Mouse (Mus musculus) gastrocnemius, postnatal 36 days (tissue): ENCODE data around the gene Bmp3. TPM values are rescaled to one million over a fixed set of nuclear protein-coding genes. Genes with fewer than 3 reads are reported as not detected.
A peak's percentile ranks its signal among the peaks of the same experiment; 100 is the strongest.

Source experiments
- DNase-seq, 2 experiments: peaks; one replicate each; pipeline ENCODE4 v3.0.0; 2022
- intact Hi-C: fragments of 180-260 bp; cut with DNase I; formaldehyde crosslinking; loops from one replicate; pipeline ENCODE4 v1.15.1; 2025
- long read RNA-seq, 2 experiments: library from polyadenylated mRNA; stranded (forward); transcript quantifications; one replicate each; pipeline ENCODE4 v2.0.0; 2021
- total RNA-seq, 2 experiments: library from RNA; stranded (reverse); gene quantifications; 2 replicates each; pipeline ENCODE4 v1.2.3; 2021

Gene Bmp3
- under 1 TPM; 0.35 to 0.84 TPM for total RNA-seq
- long read RNA-seq, experiment 1: 0 reads
- long read RNA-seq, experiment 2, full-length matches to known transcripts: 1 of 1 reads
- long read RNA-seq, experiment 2, partial matches to known transcripts: 0 of 1 reads
- long read RNA-seq, experiment 2, other reads (novel, unspliced or antisense): 0 of 1 reads

GRCm38 (mm10) chr5:98854264-98854626 lies at the start of gene Bmp3:
Gene Bmp3 (plus strand): TSS chr5:98854415.
- DNase-seq: no peak
- intact Hi-C loops: no loop called here

DNA sequence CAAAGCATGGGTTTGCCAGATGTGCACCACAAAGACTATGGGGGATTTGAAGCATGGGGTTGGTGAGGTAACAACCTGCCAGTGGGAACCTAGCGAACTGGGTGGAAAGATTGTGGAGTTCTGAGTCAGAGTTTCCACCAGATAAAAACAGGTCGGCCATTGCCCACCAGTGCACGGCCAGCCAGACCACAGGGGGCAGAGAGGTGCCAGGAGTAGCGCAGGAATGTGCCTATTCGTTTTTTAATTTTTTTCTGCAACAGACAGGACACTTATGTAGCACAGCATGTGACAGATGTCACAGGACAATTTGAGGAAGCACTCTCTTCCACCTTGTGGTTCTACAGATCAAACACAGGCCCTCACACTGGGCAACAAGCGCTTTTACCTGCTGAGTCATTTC lies 49.5 kb upstream of the Bmp3 start:
- intact Hi-C loops: no loop called here
- DNase-seq: no peak

DNA sequence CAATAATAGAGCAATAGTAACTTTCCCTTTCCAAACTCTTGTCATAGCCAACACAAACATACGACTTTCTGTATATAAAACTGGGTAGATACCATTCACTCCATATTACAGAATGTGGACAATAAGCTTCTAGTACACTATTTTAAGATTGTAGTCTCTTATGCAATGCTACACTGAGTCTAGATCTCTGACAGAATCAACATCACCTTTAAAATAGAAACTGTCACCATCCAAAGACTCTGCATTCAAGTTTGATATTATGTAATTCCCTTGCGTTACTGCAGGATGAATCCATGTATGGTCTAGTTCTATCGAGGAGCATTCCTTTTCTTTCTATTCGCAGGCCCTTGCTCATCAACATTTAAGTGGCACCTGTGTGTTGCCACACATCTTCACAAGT lies 47.7 kb upstream of the Bmp3 start:
- DNase-seq: no peak
- intact Hi-C loops: no loop called here

GRCm38 (mm10) chr5:98807022-98807421 lies 47.2 kb upstream of the Bmp3 start:
- DNase-seq: no peak
- intact Hi-C loops: no loop called here

DNA sequence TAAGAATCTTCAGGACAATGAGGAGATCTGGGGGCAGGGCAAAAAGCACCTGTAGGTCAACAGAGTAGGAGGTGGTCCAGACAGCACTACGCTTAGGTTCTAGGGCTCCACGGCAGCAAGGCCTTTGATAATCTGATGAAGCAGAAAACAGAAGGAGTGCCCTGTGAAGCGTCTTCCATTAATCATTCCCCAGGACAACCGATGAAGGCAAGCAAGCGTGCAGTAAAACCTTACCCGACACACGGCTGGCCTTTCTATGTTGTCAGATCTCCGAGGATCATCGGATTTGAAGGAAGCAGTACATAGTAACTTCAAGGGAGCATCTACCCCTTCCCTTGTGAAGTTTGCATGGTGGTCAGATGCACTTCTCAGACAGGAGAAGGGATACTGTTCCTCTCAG lies 46.3 kb upstream of the Bmp3 start:
- DNase-seq: no peak
- intact Hi-C loops: no loop called here

DNA sequence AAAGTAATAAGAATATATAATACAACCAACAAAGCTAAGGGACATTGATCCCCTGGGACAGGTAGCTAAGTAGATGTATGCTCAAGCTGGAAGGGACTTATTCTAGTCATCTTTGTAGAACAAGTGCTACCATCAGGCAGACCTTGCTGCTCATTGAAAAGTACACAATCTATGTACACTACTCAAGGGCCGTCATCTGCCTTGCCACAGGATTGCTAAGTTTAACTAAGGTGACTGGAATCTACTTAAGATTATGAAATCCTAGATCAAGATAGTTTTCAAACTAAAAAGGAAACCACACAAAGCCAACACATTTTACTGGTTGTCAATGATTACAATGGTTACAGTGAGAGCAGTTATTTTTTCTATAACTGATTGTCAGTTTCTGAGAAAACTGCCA lies 41.8 kb upstream of the Bmp3 start:
- no peak for DNase-seq
- intact Hi-C loops: no loop called here

- no peak for DNase-seq
Observed at GRCm38 (mm10) chr5:98815269-98815668, 38.9 kb upstream of the Bmp3 start.

DNA sequence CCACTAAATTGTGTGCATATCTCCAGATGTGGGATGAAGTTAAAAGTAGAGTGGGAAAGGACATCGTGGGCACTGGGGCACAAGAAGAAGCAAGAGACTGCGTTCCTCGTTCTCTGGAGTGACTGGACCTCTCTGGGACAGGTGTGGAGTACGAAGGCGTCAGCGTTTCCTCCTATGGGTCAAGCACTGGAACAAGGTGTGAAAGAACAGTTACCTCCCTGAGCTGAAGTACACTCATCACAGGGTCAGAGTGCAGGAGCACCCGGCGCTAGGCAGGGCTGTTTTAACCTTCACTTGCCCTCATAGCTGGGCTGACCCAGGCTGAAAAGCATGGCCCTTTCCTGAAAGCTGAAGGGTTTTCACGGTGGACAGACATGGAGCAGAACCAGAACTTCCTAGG lies 20.5 kb upstream of the Bmp3 start:
- DNase-seq: no peak
- intact Hi-C loops: no loop called here

More at GRCm38 (mm10) chr5:98815269-98815668, 38.9 kb upstream of the Bmp3 start:
- intact Hi-C loops: no loop called here

GRCm38 (mm10) chr5:98834300-98834699 lies 19.9 kb upstream of the Bmp3 start:
- intact Hi-C loops: no loop called here
- no peak for DNase-seq

GRCm38 (mm10) chr5:98842600-98843310 lies 11.5 kb upstream of the Bmp3 start:
- intact Hi-C loops: no loop called here

GRCm38 (mm10) chr5:98844664-98845063 lies 9.6 kb upstream of the Bmp3 start:
- intact Hi-C loops: no loop called here
- no peak for DNase-seq

More at GRCm38 (mm10) chr5:98842600-98843310, 11.5 kb upstream of the Bmp3 start:
- no peak for DNase-seq

DNA sequence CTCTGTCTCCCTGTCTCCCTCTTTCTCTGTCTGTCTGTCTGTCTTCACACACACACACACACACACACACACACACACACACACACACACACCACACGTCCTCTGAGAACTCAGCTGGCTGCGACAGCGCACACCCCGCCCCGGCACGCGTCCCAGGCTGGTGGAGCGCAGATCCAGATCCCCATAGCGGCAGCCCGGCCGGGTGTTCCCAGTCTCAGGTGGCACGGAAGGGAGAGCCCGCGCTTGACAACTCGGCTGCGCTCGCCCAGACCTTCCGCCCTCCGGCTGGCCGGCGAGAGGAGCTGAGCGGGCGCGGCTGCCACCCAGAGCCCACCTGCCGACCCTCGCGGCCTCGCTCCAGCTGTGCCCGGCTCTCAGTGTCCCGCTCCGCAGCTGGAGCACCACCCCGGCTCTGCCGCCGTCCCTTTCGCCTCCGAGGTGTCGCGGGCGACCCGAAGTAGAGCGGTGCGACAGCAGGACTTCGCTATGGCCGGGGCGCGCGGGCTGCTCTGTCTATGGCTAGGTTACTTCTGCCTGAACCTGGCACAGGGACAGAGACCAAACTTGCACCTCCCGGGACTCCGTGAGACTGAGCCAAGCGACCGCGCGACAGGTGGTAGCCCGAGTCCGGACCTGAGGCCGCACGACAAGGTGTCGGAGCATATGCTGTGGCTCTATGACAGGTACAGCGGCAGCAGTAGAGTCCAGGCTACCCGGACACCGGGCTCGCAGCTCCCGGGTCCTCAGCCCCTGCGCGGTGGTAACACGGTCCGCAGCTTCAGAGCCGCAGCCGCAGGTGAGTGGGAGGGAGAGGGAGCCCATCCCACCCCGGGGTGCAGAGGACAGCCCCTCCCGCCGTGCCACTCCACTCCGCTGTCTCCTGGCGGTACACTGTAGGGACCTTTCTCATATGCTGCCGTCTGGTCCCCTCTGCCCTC lies 681 bp downstream of the Bmp3 start:
- intact Hi-C loops: no loop called here

GRCm38 (mm10) chr5:98855741-98856140 lies 1.5 kb downstream of the Bmp3 start:
- intact Hi-C loops: no loop called here
- no peak for DNase-seq

More for the DNA sequence above, 681 bp downstream of the Bmp3 start:
- no peak for DNase-seq

DNA sequence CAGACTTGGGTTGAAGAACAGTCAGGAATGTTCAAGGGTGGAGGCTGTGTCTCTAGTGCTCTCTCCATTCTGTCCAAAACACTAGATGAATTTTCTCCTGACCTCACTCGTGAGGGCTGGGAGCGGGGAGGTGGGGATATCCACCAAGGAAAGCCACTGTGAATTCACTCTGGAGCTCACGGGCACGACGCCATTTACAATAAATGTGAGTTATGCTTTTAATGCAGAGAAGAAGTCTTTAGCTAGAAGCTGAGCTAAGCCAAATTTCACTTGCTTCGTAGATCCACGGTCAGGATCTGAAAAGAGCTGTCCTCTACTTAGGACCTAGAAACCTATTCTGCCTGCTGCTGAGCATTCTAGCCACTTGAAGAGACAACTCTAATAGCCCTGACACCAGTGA lies 2.1 kb downstream of the Bmp3 start:
- no peak for DNase-seq
- intact Hi-C loops: no loop called here

DNA sequence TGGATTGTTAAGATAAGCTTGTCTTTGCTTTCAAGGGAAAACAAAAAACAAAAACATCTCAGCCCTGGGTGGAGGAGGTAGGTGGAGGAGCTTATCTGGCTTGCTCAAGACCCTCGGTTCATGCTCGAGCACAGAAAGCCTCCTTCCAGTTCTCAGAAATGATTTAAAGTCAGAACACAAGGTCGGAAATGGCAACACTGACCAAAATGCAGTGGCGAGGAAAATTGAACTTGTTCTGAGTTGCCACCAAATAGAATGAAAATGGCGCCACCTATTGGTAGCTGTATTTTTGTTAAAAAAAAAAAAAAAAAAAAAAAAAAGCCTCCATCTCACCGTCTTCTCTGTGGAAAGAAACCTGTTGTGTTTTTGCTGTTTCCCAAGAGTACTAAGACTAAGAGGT lies 9.7 kb downstream of the Bmp3 start:
- intact Hi-C loops: loop anchor here (5.0 kb wide), 1 partner anchor 517 kb away; no protein-coding TSS in a partner anchor

GRCm38 (mm10) chr5:98865146-98865545 lies 10.9 kb downstream of the Bmp3 start:
- DNase-seq: no peak
- intact Hi-C loops: no loop called here

More for the DNA sequence above, 9.7 kb downstream of the Bmp3 start:
- no peak for DNase-seq

GRCm38 (mm10) chr5:98876056-98876455 lies 21.8 kb downstream of the Bmp3 start:
- intact Hi-C loops: loop anchor here (5.0 to 10.0 kb wide), 2 partner anchors 529 to 1751 kb away; no protein-coding TSS in a partner anchor

DNA sequence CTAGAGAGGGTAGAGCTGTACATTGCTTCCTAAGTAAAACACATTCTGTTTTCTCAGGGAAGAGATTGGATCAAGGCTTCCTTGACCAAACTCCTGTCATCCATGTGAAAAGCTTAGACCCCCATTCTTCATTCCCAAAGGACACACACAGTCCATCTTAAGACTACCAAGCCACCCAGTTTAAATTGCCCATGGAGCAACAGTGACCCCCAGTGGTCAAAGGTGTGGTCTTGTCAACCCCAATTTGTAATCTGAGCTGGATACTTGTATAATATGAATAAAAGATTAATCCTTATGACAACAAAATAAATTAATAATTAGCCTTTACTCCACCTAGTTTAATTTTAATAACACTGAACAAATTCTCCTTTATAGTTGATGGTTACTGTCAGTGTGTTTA lies 24.7 kb downstream of the Bmp3 start:
- intact Hi-C loops: loop anchor here (5.0 to 10.0 kb wide), 2 partner anchors 532 to 1754 kb away; no protein-coding TSS in a partner anchor
- peak in 1 of 2 experiments; percentile 15 for DNase-seq

More at GRCm38 (mm10) chr5:98876056-98876455, 21.8 kb downstream of the Bmp3 start:
- no peak for DNase-seq

- intact Hi-C loops: no loop called here
- no peak for DNase-seq
Observed at GRCm38 (mm10) chr5:98882096-98882495, 27.9 kb downstream of the Bmp3 start.

DNA sequence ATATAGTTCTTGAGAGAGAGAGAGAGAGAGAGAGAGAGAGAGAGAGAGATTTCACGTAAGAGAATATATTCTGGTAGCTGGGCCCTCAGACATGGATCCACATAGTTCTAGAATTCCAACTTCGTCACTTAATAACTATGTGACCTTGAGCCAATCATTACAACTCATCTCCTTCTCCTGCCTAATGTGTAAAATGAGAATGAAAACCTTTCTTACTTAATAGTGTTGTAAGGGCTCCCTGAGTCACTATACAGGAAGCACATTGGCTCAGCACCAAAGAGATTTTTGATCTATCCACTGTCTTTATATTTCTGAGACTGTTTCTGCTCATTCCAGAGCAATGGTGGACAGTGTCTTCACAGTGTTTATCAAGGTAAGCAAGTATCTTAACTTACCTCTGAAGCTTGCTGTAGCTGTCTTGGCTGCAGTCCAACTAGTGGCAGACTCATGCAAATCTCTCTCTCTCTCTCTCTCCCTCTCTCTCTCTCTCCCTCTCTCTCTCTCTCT lies 36.4 kb downstream of the Bmp3 start:
- intact Hi-C loops: no loop called here

GRCm38 (mm10) chr5:98894281-98894680 lies 40.1 kb downstream of the Bmp3 start:
- intact Hi-C loops: no loop called here
- DNase-seq: no peak

More for the DNA sequence above, 36.4 kb downstream of the Bmp3 start:
- DNase-seq: no peak
